Mouse (Mus musculus) B cell, adult (primary cell): ENCODE data around the gene Wnk3. TPM values are rescaled to one million over a fixed set of nuclear protein-coding genes. Genes with fewer than 3 reads are reported as not detected.

Source experiments
- total RNA-seq: library from RNA; stranded (reverse); gene quantifications from 4 replicates; pipeline ENCODE4 v1.2.4, GENCODE M21; 2023; ENCODE audit not compliant: inconsistent age

The Wnk3 gene
- 0.06 TPM in 1 of 4 replicates, not detected in the others for total RNA-seq

GRCm38 (mm10) chrX:151197778-151198177, at the start of gene Wnk3:
TSS of gene Wnk3 (plus strand) at chrX:151198078.

DNA sequence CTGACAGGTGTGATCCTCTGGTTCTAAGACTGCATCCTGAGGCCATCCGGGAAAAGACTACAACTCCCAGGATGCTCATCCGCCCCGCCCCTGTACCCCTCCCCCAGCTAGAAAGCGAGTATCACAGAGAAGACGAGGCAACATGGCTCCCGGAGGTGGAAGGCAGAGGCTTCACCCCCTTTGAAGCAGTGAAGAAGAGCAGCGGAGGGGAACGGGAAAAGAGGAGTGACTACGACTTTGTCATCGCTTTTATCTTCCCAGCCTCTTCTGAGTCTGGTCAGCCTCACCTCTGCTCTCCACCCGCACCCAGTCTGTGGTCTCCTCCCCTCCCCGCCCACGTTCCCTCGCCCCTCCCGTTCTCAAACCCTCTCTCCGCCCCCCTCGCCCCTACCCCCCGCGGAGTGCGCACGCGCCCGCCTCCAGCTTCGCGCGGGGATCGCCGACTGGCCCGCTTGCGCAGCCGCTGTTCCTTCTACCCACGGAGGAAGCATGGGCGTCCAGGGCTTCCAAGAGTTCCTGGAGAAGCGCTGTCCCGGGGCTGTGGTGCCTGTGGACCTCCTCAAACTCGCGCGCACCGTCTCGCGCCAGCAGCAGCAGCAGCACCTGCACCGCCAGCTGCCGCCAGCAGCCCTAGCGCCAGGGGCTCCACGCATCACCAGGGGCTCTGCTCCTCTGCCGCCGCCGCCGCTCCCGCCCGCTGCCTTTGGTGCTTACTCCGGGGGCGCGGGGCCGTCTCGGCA, 146.1 kb downstream of the Wnk3 start, which contains the start of gene Fam120c:
TSS of gene Fam120c (plus strand) at position 415 of the 740 bp plus-strand sequence.

Other genes with a start within 250 kb of the Wnk3 start
- 39.5 to 66.2 TPM (median 58.4 TPM) in 4 replicates for gene Gnl3l, start 180.8 kb upstream of the Wnk3 start, total RNA-seq
- gene Fgd1, start 151.9 kb upstream of the Wnk3 start, total RNA-seq, result not detected in 4 replicates
- 34.7 to 40.6 TPM (median 37.1 TPM) in 4 replicates for gene Tsr2, start 101.5 kb upstream of the Wnk3 start, total RNA-seq
- 9.5 to 10.9 TPM (median 10.3 TPM) in 4 replicates for gene Fam120c, start 146.1 kb downstream of the Wnk3 start, total RNA-seq